Mouse (Mus musculus) hindbrain, embryonic 15.5 days (tissue): ENCODE data around the gene Gm42674. TPM values are rescaled to one million over a fixed set of nuclear protein-coding genes. Genes with fewer than 3 reads are reported as not detected.

Source experiments
- ATAC-seq: fragments of 200-750 bp; cut with Nextera tagmentation; 2 replicates; pipeline ENCODE4 v1.8.0; 2017; ENCODE audit warnings: low read depth, moderate number of reproducible peaks, moderate TSS enrichment; ENCODE audit not compliant: low FRiP score
- H3K27ac ChIP-seq: fragments of 300-500 bp; sonication (generic); replicated peaks from 2 replicates; pipeline ENCODE4 v1.5.1; 2015; ENCODE audit warnings: mild to moderate bottlenecking, inconsistent platforms
- H3K27me3 ChIP-seq: fragments of 300-500 bp; sonication (generic); 2 replicates; pipeline ENCODE4 v1.6.1; 2015; ENCODE audit warnings: control low read depth, inconsistent platforms
- H3K36me3 ChIP-seq: fragments of 300-500 bp; sonication (generic); 2 replicates; pipeline ENCODE4 v1.6.1; 2015; ENCODE audit warnings: control low read depth, inconsistent platforms
- H3K4me1 ChIP-seq: fragments of 300-500 bp; sonication (generic); replicated peaks from 2 replicates; pipeline ENCODE4 v1.6.1; 2015; ENCODE audit warnings: control low read depth, inconsistent platforms
- H3K4me2 ChIP-seq: fragments of 300-500 bp; sonication (generic); 2 replicates; pipeline ENCODE4 v1.6.1; 2015; ENCODE audit warnings: moderate library complexity, mild to moderate bottlenecking, inconsistent platforms
- H3K4me3 ChIP-seq: fragments of 300-500 bp; sonication (generic); 2 replicates; pipeline ENCODE4 v1.5.1; 2015; ENCODE audit warnings: mild to moderate bottlenecking, inconsistent platforms
- H3K9ac ChIP-seq: fragments of 300-500 bp; sonication (generic); 2 replicates; pipeline ENCODE4 v1.6.1; 2015; ENCODE audit warnings: inconsistent platforms
- H3K9me3 ChIP-seq: fragments of 300-500 bp; sonication (generic); 2 replicates; pipeline ENCODE4 v1.6.1; 2016; ENCODE audit warnings: control low read depth, inconsistent platforms
- WGBS: fragments of 180-500 bp; shearing (Covaris S2); methylation state at CpG from one replicate; pipeline ENCODE4 v1.1.7; 2015; 5-methylcytosine and 5-hydroxymethylcytosine counted together
- polyA plus RNA-seq: library from polyadenylated mRNA; unstranded; fragments of >200 nt; fragmentation: Nextera tagmentation; extraction: Ambion mirVana; gene quantifications from 2 replicates; pipeline ENCODE4 v1.2.1, GENCODE M21; 2015

Gm42674 gene
- not detected in 2 replicates for polyA plus RNA-seq

DNA sequence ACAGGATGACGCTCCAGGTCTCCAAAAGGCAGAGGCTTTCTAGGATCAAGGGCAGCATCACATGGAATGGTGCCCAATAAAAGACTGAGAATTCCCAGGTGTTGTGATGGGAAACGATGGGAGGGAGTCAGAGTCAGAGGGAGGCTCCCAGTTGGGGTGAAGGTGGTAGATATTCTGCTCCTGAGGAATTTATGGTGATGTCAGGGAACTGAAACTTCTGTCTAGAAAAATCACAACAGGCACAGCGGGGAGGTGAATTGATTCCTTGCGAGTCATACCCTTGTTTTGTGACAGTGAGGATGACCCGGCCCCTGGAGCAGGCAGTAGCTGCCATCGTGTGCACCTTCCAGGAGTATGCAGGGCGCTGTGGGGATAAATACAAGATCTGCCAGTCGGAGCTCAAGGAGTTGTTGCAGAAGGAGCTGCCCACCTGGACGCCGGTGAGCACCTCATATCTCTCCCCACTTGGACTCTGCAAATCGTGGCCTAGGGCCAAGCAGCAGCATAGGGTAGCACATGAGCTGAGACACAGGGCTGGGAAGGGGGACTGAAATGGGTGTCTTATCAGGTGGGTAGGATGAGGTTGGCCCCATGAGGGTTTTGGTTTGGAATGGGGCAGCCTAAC is at the start of gene Gm42674:
Gm42674 (plus strand) TSS at position 419 of the 625 bp plus-strand sequence.
- no peaks in the 10 kb centered on the region for H3K27me3 ChIP-seq
- no peak within 1 kb of the TSS for H3K9ac ChIP-seq
- H3K4me2 ChIP-seq: no peak within 1 kb of the TSS
- no peaks in the 10 kb centered on the region for H3K9me3 ChIP-seq
- no peak within 1 kb of the TSS for H3K4me3 ChIP-seq
- no peak for ATAC-seq
- H3K4me1 ChIP-seq: peaks cover 3% of the 10 kb centered on the region; the same call in 1 of the 2 replicates
- H3K27ac ChIP-seq: no peak within 1 kb of the TSS
- WGBS: 88% methylated on average over 11 of the region's 11 CpGs
- no peaks in the 10 kb centered on the region for H3K36me3 ChIP-seq

- Histone ChIP-seq H3K9ac (no peak overlapping the region), H3K4me3 (no peak overlapping the region), H3K27ac (no peak overlapping the region), H3K9me3 (no peaks in the 10 kb centered on the region), H3K4me1 (no peaks in the 10 kb centered on the region), H3K4me2 (no peak overlapping the region), H3K36me3 (no peaks in the 10 kb centered on the region), H3K27me3 (no peaks in the 10 kb centered on the region)
- 80% methylated on average over 2 of the region's 2 CpGs for WGBS
- ATAC-seq: no peak
Measured at GRCm38 (mm10) chr3:90552231-90552630, 49.5 kb upstream of the Gm42674 start.

DNA sequence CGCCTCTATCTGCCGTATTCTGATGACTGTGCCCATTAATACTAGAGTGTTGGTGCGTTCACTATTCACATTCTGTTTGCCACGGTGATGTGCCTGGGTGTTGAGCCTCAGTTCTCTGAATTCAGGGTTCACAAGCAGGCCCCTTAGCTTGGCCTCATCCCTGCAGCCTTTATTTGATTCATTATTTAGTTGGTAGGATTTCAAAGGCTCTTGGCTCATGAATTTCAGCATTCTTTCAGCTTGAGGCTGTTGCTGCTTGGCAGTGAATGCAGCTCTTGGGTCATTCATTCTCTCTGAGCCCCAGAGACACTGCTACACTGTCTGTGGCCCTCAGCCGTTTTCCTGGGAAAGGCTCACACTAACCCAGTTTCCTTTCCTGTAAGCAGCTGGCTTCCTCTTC is 45.8 kb upstream of the Gm42674 start:
- no peaks in the 10 kb centered on the region for H3K4me1 ChIP-seq
- H3K9me3 ChIP-seq: no peaks in the 10 kb centered on the region
- no peak overlapping the region for H3K4me3 ChIP-seq
- no peaks in the 10 kb centered on the region for H3K36me3 ChIP-seq
- ATAC-seq: peak; percentile 93
- no peak overlapping the region for H3K27ac ChIP-seq
- H3K27me3 ChIP-seq: no peaks in the 10 kb centered on the region
- no peak overlapping the region for H3K4me2 ChIP-seq
- WGBS: 30% methylated on average over 5 of the region's 5 CpGs
- no peak overlapping the region for H3K9ac ChIP-seq

- no peak within 1 kb of the TSS for H3K27ac ChIP-seq
- WGBS: 84% methylated on average over 6 of the region's 6 CpGs
- H3K4me2 ChIP-seq: no peak within 1 kb of the TSS
- H3K27me3 ChIP-seq: no peaks in the 10 kb centered on the region
- H3K9me3 ChIP-seq: no peaks in the 10 kb centered on the region
- H3K9ac ChIP-seq: no peak within 1 kb of the TSS
- no peaks in the 10 kb centered on the region for H3K4me1 ChIP-seq
- H3K4me3 ChIP-seq: no peak within 1 kb of the TSS
- no peaks in the 10 kb centered on the region for H3K36me3 ChIP-seq
- no peak for ATAC-seq
Measured at GRCm38 (mm10) chr3:90560008-90560628, 41.6 kb upstream of the Gm42674 start, which contains the start of gene S100a3. TSS of gene S100a3 (plus strand) at chr3:90560578.

GRCm38 (mm10) chr3:90574691-90575090 is 27.0 kb upstream of the Gm42674 start:
- ATAC-seq: no peak
- WGBS: 79% methylated on average over 5 of the region's 5 CpGs
- no peaks in the 10 kb centered on the region for H3K9me3 ChIP-seq

DNA sequence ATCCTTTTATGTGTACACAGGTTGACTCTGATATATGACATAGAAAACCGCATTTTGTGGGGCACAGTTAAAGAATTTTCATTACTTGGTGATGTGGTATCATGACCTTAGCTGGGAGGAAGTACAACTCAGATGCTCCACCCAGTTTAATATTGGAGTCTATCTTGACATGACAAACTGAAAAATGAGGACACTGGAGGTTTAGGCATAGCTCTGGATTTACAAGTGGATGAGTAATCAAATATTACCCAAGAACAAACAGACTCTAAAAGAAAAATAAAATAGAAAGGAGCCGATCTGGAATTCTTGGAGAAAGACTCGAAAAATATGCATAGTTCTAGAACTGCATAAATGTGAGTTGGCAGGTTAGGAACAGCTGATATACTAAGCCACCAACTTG is 26.4 kb upstream of the Gm42674 start:
- H3K27ac ChIP-seq: no peak overlapping the region
- H3K27me3 ChIP-seq: no peaks in the 10 kb centered on the region
- no peak overlapping the region for H3K9ac ChIP-seq
- H3K4me3 ChIP-seq: no peak overlapping the region
- no peaks in the 10 kb centered on the region for H3K4me1 ChIP-seq
- H3K36me3 ChIP-seq: no peaks in the 10 kb centered on the region
- no peaks in the 10 kb centered on the region for H3K9me3 ChIP-seq
- no peak for ATAC-seq
- no peak overlapping the region for H3K4me2 ChIP-seq
- WGBS: 90% methylated on average over 3 of the region's 3 CpGs

More at GRCm38 (mm10) chr3:90574691-90575090, 27.0 kb upstream of the Gm42674 start:
- Histone ChIP-seq H3K27ac (no peak overlapping the region), H3K36me3 (no peaks in the 10 kb centered on the region), H3K27me3 (no peaks in the 10 kb centered on the region), H3K4me2 (no peak overlapping the region), H3K4me3 (no peak overlapping the region), H3K4me1 (no peaks in the 10 kb centered on the region), H3K9ac (no peak overlapping the region)

DNA sequence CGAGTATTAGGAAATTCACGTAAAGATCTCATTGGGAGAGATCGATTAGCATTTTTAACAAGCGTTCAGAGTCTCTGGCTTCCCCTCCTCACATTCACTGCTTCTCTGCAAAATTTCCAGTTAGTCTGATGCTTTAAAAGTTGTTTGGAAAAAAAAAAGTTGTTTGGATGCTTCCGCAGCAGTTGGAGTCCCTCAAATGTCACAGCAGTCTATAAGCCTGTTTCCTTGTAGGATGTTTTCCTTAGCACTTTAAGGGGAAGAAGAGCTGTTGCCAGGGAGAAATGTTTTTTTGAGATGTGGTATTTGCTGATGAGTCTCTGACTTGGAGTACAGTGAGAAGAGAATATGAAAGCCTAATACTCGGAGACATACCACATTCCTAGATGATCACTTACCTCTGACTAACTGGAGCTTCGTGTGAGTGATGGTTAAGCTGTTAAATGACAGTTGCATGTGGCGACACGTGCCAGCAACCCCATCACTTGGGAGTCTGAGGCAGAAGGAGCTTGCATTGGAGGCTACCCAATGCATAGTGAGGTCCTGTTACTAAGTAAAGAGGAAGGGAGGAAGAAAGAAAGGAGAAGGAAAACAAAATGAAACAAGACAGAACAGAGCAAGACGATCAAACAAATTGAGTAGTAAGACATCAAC is 25.2 kb upstream of the Gm42674 start:
- no peaks in the 10 kb centered on the region for H3K27me3 ChIP-seq
- no peak overlapping the region for H3K4me3 ChIP-seq
- H3K4me2 ChIP-seq: no peak overlapping the region
- no peak for ATAC-seq
- H3K9me3 ChIP-seq: no peaks in the 10 kb centered on the region
- H3K27ac ChIP-seq: no peak overlapping the region
- H3K4me1 ChIP-seq: no peaks in the 10 kb centered on the region
- H3K9ac ChIP-seq: no peak overlapping the region
- WGBS: 69% methylated on average over 10 of the region's 10 CpGs
- H3K36me3 ChIP-seq: no peaks in the 10 kb centered on the region

DNA sequence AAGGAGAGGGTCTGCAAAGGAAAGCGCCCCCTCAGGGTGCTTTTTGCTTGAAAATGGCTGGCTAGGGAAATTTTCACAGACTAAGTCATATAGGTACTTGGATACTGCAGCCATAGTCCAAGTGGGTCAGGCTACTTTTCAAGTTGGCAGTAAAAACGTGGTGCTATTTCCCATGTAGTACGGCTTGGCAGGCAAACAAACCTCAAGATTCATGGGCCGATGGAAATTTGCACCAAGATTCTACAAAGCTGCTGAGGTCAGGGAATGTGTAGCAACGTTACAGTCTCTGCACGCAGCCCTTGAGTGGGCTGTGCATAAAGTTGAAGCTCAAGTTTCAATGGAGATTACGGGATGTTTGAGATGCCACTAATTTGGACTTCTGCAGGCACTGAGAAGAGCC is 22.3 kb upstream of the Gm42674 start:
- H3K4me2 ChIP-seq: no peak overlapping the region
- no peaks in the 10 kb centered on the region for H3K9me3 ChIP-seq
- no peak overlapping the region for H3K4me3 ChIP-seq
- H3K27ac ChIP-seq: no peak overlapping the region
- H3K9ac ChIP-seq: no peak overlapping the region
- H3K27me3 ChIP-seq: no peaks in the 10 kb centered on the region
- 78% methylated on average over 7 of the region's 7 CpGs for WGBS
- no peaks in the 10 kb centered on the region for H3K4me1 ChIP-seq
- no peaks in the 10 kb centered on the region for H3K36me3 ChIP-seq
- no peak for ATAC-seq

- H3K4me1 ChIP-seq: no peaks in the 10 kb centered on the region
- WGBS: 95% methylated on average over 5 of the region's 5 CpGs
- ATAC-seq: no peak
Measured at GRCm38 (mm10) chr3:90581141-90581540, 20.6 kb upstream of the Gm42674 start.

DNA sequence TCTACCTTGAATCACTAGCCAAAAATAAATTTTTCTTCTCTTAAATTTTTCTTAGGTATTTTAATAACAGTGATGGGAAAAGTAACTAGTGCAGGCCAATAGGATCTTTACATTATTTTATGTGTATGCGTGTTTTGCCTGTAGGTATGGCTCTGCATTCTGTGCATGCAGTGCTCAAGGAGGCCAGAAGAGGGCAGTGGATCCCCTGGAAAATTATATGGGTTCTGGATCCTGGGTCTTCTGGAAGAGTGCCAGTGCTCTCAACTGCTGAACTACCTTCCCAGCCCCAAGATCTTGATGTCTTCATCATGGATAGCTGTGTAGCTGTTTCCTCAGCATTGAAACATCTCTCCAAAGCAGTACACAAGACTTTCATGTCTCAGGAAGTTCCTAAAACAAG is 19.5 kb upstream of the Gm42674 start:
- H3K36me3 ChIP-seq: no peaks in the 10 kb centered on the region
- H3K27me3 ChIP-seq: no peaks in the 10 kb centered on the region
- H3K9ac ChIP-seq: no peak overlapping the region
- ATAC-seq: no peak
- H3K4me1 ChIP-seq: no peaks in the 10 kb centered on the region
- H3K4me3 ChIP-seq: no peak overlapping the region
- H3K27ac ChIP-seq: no peak overlapping the region
- no peak overlapping the region for H3K4me2 ChIP-seq
- 95% methylated on average over 1 of the region's 1 CpGs for WGBS
- no peaks in the 10 kb centered on the region for H3K9me3 ChIP-seq

More at GRCm38 (mm10) chr3:90581141-90581540, 20.6 kb upstream of the Gm42674 start:
- no peaks in the 10 kb centered on the region for H3K36me3 ChIP-seq
- H3K4me3 ChIP-seq: no peak overlapping the region
- H3K27me3 ChIP-seq: no peaks in the 10 kb centered on the region
- no peak overlapping the region for H3K4me2 ChIP-seq
- H3K9ac ChIP-seq: no peak overlapping the region
- H3K27ac ChIP-seq: no peak overlapping the region
- no peaks in the 10 kb centered on the region for H3K9me3 ChIP-seq

DNA sequence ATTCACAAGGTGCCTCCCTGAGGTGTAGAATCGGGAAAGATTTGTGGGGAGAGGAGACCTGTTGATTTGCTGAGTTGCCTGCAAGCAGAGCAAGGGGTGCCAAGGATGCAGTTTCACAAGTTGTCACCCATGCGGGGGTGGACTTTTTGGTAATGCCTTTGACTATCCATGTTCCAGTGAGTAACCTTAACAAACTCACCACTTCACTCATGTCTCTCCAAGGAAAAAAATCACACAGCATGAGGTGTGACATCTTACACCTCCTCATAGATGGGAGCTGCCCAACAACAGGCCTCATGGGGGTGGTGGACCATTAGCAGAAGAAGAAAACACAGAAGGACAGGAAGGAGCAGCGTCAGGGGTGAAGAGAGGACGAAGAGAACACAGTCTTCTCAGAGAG is 19.1 kb upstream of the Gm42674 start:
- Histone ChIP-seq H3K27ac (no peak overlapping the region), H3K4me2 (no peak overlapping the region), H3K4me1 (no peaks in the 10 kb centered on the region), H3K27me3 (no peaks in the 10 kb centered on the region), H3K36me3 (no peaks in the 10 kb centered on the region), H3K9me3 (no peaks in the 10 kb centered on the region), H3K9ac (no peak overlapping the region), H3K4me3 (no peak overlapping the region)
- 94% methylated on average over 4 of the region's 4 CpGs for WGBS
- no peak for ATAC-seq

- Histone ChIP-seq H3K4me3 (no peak overlapping the region), H3K27me3 (no peaks in the 10 kb centered on the region), H3K4me1 (no peaks in the 10 kb centered on the region), H3K27ac (no peak overlapping the region), H3K9ac (no peak overlapping the region), H3K36me3 (no peaks in the 10 kb centered on the region), H3K9me3 (no peaks in the 10 kb centered on the region), H3K4me2 (no peak overlapping the region)
- 56% methylated on average over 3 of the region's 3 CpGs for WGBS
- ATAC-seq: 0 out of 2 replicates have a peak, but pooled peaks have one; percentile 46
Measured at GRCm38 (mm10) chr3:90583893-90584292, 17.8 kb upstream of the Gm42674 start.
